Mouse (Mus musculus): ENCODE results near the gene Vmn2r89. TPM values are rescaled to one million over a fixed set of nuclear protein-coding genes. Genes with fewer than 3 reads are reported as not detected.

Gene Vmn2r89
- total RNA-seq, 2 experiments from 2014 or later: not detected

Other genes with a start within 250 kb of the Vmn2r89 start
- not detected for gene Ear14, start 248.5 kb upstream of the Vmn2r89 start, total RNA-seq (2021)
- gene Rnase2a, start 195.7 kb upstream of the Vmn2r89 start, total RNA-seq (2021): not detected
- not detected for gene Gm7247, start 90.1 kb upstream of the Vmn2r89 start, total RNA-seq (2021)
- gene Vmn2r88, start 41.0 kb upstream of the Vmn2r89 start, total RNA-seq (2021): not detected
- gene Gm5622, start 100.9 kb downstream of the Vmn2r89 start, total RNA-seq (2021): not detected
- gene Gm17175, start 122.2 kb downstream of the Vmn2r89 start, total RNA-seq (2021): not detected
- gene Gm17174, start 140.3 kb downstream of the Vmn2r89 start, total RNA-seq (2021): not detected
- not detected for gene Gm17078, start 159.5 kb downstream of the Vmn2r89 start, total RNA-seq (2021)
- gene Gm4181, start 183.8 kb downstream of the Vmn2r89 start, total RNA-seq (2021): not detected
- gene Gm17079, start 243.6 kb downstream of the Vmn2r89 start, total RNA-seq (2021): not detected

Data from left cerebral cortex, postnatal 10 days (tissue).